Mouse (Mus musculus) layer of hippocampus, adult 2 months (tissue): Measurements from ENCODE around the gene Crhr2. TPM values are rescaled to one million over a fixed set of nuclear protein-coding genes. Genes with fewer than 3 reads are reported as not detected.

Experiments used
- DNase-seq, 2 experiments: peaks; one replicate each; pipeline ENCODE4 v3.0.0; 2022; ENCODE audit warnings: low spot score in 2 of 2
- H3K27ac ChIP-seq: fragments of 200-600 bp; 2 replicates; pipeline ENCODE4 v1.8.1; 2022
- H3K4me3 ChIP-seq: fragments of 200-600 bp; 2 replicates; pipeline ENCODE4 v1.8.1; 2022; ENCODE audit warnings: mild to moderate bottlenecking
- CTCF ChIP-seq: fragments of 200-600 bp; conservative IDR thresholded peaks from 2 replicates; pipeline ENCODE4 v1.8.1; 2022; ENCODE audit warnings: antibody characterized with exemption, mild to moderate bottlenecking, moderate library complexity
- total RNA-seq, 2 experiments: library from RNA; stranded (reverse); gene quantifications; 2 replicates each; pipeline ENCODE4 v1.2.3; 2021

Gene Crhr2
- total RNA-seq, 2 experiments from 2014 or later, result 2.8 to 4.2 TPM

GRCm38 (mm10) chr6:55093431-55094146 lies 39.2 kb downstream of the Crhr2 start:
- Histone ChIP-seq H3K4me3 (no peak overlapping the region), H3K27ac (no peak overlapping the region)
- no peak for DNase-seq
- no peak for TF ChIP-seq CTCF

DNA sequence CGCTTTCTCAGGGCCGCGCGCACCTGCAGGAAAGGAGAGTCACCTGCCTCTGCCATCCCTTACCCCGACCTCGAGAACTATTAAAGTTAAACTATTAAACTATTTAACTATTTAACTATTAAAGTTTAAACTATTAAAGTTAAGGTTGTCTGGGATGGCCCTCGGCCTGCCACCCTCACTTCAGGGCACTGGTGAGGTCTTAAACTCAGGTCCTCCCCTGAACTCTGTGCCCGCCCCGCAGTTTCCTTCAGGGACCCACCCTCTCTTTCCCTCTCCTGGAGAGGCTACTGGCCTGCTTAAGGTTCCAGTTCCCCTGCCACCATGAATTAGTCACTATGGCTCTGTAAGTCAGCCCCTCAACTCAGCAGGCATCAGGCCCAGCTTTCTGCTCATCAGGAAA lies 41.4 kb downstream of the Crhr2 start:
- H3K4me3 ChIP-seq, result no peak overlapping the region
- no peak for TF ChIP-seq CTCF
- no peak for DNase-seq
- no peak overlapping the region for H3K27ac ChIP-seq

DNA sequence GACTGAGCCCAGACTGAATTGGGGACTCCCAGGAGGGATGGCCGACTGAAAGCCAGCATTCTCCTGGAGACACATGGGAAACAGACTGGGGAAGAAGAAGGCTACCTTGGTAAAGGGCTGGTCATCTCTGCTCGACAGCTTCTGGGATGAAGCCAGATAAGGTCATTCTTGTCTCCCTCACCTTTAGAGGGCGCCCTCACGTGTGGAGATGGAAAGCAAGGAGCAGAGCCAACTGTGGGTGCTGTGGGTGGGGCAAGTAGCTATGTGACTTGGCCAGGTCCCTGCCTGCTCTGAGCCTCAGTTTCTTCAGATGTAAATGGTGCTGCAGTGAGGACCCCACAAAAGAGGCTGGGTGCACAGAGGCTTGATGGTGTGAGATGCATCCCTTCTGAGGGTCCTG lies 42.2 kb downstream of the Crhr2 start:
- H3K4me3 ChIP-seq, result no peak overlapping the region
- peak; percentile 46 for TF ChIP-seq CTCF
- H3K27ac ChIP-seq, result no peak overlapping the region
- DNase-seq, result no peak

GRCm38 (mm10) chr6:55087355-55087754 lies 45.5 kb downstream of the Crhr2 start:
- no peak for DNase-seq
- H3K4me3 ChIP-seq, result no peak overlapping the region
- H3K27ac ChIP-seq, result no peak overlapping the region
- no peak for TF ChIP-seq CTCF

DNA sequence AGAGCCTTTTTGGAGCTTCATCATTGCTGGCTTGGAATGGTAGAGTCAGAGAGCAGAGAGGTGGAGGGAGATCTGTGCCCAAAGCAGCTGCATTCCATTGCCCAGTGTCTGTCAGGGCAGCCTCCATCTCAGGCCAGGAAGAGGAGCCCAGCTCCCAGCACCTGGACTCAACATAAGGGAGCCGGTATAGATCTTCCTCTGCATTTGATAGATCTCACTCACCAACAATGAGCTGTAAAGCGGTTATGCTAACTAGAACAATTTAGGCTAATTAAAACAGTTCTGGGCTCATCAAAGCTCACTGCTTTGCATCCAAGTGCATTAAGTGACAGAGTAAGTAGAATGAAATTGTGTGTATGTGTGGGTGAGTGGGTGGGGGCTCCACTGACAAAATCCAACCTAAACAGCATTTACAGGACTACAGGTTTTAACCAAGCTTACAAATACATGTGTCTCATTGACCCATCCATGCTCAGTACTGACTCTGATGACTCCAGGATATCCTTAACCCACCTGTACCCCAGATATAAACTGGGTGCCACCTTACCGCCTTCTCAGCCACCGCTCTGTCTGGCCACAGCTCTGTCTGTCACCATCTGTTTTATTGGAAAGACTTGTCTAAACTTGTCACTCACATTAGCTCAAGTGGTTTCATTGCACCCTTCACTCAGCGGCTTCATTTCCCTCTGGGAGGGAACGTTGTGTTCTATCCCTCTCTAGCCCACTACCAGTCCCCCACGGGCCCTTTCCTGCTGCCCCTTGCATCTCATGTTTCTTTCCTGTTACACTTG lies 50.4 kb downstream of the Crhr2 start:
- Histone ChIP-seq H3K27ac (peak overlapping the region; percentile 23; the same call in 1 of the 2 replicates), H3K4me3 (no peak overlapping the region)
- TF ChIP-seq CTCF, result no peak
- DNase-seq, result no peak

DNA sequence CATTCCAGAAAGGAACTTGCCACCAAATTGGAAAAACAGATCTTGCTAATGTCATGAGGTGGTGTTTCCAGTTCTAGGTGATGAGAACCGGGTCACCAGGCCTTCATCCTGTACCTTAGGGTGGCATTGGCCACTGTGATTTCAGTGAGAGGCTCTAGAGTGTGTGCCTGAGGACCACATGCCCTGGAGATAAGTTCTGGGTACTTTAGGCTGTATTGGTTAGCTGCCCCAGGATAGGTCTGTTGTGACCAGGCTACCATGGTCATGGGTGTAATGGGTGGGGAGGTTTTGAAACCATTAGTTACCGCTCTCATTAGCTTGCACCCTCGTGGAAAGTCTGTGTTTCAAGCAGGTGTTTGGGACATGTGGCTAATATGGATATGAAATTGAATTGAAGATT lies 51.4 kb downstream of the Crhr2 start:
- Histone ChIP-seq H3K27ac (no peak overlapping the region), H3K4me3 (no peak overlapping the region)
- no peak for DNase-seq
- TF ChIP-seq CTCF, result no peak

DNA sequence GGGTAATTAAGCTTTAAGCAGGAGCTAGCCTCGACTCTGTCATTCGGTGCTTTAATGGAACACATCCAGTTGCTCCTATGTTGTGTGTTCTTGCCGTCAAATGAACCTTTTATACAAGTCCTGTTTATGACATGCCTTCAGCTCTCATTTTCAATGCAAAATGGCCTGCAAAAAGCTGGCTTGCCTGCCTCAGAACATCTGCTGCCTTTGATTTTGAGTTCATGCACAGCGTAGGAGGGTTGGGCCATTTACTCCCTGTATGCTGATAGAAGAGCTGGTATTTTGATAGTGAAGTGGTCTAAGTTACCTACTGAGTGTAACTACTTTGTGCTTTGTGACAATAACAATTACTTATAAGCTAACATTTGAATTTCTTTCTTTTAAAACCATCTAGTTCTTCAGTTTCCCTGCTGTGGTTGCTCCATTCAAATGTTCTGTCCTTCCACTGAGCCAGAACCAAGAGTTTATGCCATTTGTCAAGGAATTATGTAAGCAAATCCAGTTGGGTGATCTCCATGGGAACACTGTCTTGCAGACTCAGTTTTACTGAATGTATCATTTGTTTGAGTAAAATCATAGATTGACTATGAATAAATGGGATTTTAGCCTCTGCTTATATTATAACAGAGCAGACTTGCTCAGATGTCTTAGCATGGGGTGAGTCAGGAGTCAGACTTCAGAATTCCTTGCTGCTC lies 56.1 kb downstream of the Crhr2 start:
- TF ChIP-seq CTCF, result no peak

GRCm38 (mm10) chr6:55065903-55066302 lies 66.9 kb downstream of the Crhr2 start:
- TF ChIP-seq CTCF, result no peak
- DNase-seq, result no peak

More for the DNA sequence above, 56.1 kb downstream of the Crhr2 start:
- Histone ChIP-seq H3K27ac (peak overlapping the region; percentile 81), H3K4me3 (no peak overlapping the region)
- DNase-seq, result peak in 1 of 2 experiments; percentile 32

GRCm38 (mm10) chr6:55064477-55064827 lies 68.4 kb downstream of the Crhr2 start:
- no peak overlapping the region for H3K4me3 ChIP-seq
- H3K27ac ChIP-seq, result no peak overlapping the region
- DNase-seq, result no peak
- no peak for TF ChIP-seq CTCF

More at GRCm38 (mm10) chr6:55065903-55066302, 66.9 kb downstream of the Crhr2 start:
- Histone ChIP-seq H3K27ac (no peak overlapping the region), H3K4me3 (no peak overlapping the region)

DNA sequence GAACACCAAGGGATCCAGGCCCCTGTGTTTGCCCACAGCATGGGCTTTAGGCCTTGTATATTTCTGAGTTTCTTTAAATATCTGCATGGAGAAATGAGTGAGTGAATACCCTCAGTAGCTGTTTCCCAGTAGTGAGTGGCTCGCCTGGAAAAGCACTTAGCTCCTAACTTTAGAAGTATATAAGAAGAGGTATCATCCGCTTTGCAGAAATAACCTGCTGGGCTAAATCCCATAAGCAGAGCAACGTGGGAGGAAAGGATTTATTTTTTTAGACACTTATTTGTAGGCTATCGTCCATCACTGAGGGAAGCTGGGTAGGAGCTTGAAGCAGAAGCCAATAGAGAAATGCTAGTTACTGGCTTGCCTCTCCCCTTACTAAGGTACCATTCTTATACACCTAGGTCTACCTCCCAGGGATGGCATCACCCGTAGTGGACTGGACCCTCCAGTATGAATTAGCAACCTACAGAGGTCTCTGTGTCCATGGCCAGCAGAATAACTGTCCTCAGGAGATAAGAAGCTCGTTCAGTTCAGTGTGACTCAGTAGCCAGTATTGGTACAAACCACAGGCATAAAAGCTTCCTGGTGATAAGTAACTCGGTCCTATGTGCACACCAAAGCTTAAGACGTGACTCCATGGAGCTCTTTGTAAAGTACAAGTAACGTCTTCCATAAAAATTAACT lies 68.9 kb downstream of the Crhr2 start:
- no peak for DNase-seq
- Histone ChIP-seq H3K27ac (no peak overlapping the region), H3K4me3 (no peak overlapping the region)
- TF ChIP-seq CTCF, result no peak

- peak in 1 of 2 experiments; percentile 37 for DNase-seq
- peak overlapping the region; percentile 78 for H3K27ac ChIP-seq
- H3K4me3 ChIP-seq, result no peak overlapping the region
- no peak for TF ChIP-seq CTCF
These were observed 70.6 kb downstream of the Crhr2 start for GRCm38 (mm10) chr6:55062200-55062599.

- Histone ChIP-seq H3K4me3 (no peak overlapping the region), H3K27ac (peak overlapping the region; percentile 78; the same call in 1 of the 2 replicates)
- no peak for TF ChIP-seq CTCF
- DNase-seq, result no peak
These were observed 71.5 kb downstream of the Crhr2 start for GRCm38 (mm10) chr6:55061328-55061727.
